Mouse (Mus musculus): ENCODE measurements around the gene Xntrpc. TPM values are rescaled to one million over a fixed set of nuclear protein-coding genes. Genes with fewer than 3 reads are reported as not detected.

The Xntrpc gene
- total RNA-seq, 2 experiments from 2014 or later, result 2.4 to 2.5 TPM

DNA sequence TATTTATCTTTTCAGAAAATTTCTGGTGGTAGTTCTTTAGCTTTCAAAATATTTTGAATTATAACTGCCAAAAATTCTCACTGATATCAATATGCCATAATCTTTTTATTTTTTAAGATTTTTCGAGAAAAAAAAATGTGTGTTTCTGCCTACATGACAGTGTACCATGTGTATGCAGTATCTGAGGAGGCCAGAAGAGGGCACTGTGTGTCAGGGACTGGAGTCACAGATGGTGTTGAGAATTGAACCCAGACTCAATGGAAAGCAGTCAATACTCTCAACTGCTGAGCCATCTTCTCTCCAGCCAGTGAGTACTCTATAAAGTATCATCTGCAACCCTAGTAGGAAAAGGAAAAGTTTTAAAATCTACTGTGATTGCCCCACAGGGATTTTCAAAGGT, 72.0 kb downstream of the Xntrpc start:
- peak in 1 of 2 experiments; percentile 12 for DNase-seq (ENCODE audit: low spot score in 2 of 2)

DNA sequence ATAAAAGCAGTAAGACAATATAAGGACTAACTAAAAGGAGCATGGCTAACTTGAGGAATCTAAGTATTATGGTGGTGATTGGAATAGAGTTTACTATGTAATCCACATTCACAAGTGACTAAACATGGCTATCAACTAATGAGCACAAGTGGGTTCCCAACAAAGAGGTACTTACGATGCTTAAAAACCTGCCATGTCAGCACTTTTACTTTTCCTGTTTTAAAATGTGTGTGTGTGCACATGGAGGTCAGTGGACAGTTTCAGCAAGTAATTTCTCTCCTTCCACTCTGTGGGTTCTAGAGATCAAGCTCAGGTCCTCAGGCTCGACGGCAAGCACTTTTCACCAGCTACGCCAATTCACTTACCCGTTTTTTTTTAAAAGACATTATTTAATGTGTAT, 72.4 kb downstream of the Xntrpc start:
- no peak for DNase-seq (ENCODE audit: low spot score in 2 of 2)

Other genes with a start within 250 kb of the Xntrpc start
- gene Phox2a, start 247.4 kb upstream of the Xntrpc start, total RNA-seq (2021), result under 1 TPM; 0.51 to 0.68 TPM
- gene Inppl1, start 227.5 kb upstream of the Xntrpc start, total RNA-seq (2021), result 10 to 100 TPM; 28.7 to 31.4 TPM
- gene Folr2, start 208.5 kb upstream of the Xntrpc start, total RNA-seq (2021), result under 1 TPM in 1 of 2 experiments, not detected in 1; 0.54 TPM
- 10 to 100 TPM; 27.2 to 34.1 TPM for gene Anapc15, start 202.0 kb upstream of the Xntrpc start, total RNA-seq (2021)
- gene Folr1, start 194.9 kb upstream of the Xntrpc start, total RNA-seq (2021), result not detected
- 10 to 100 TPM; 82.6 to 87.9 TPM for gene Lamtor1, start 159.8 kb upstream of the Xntrpc start, total RNA-seq (2021)
- not detected for gene Tomt, start 159.4 kb upstream of the Xntrpc start, total RNA-seq (2021)
- 1 to 10 TPM; 5.4 to 5.5 TPM for gene Lrrc51, start 131.8 kb upstream of the Xntrpc start, total RNA-seq (2021)
- gene Numa1, start 131.6 kb upstream of the Xntrpc start, total RNA-seq (2021), result 100 to 1,000 TPM in 1 of 2 experiments, 10 to 100 TPM in 1; 93.8 to 106 TPM
- 1 to 10 TPM; 6.6 to 6.8 TPM for gene Il18bp, start 47.0 kb upstream of the Xntrpc start, total RNA-seq (2021)
- 10 to 100 TPM; 46.0 to 46.6 TPM for gene Rnf121, start 244 bp upstream of the Xntrpc start, total RNA-seq (2021)
- gene Xndc1, start 202 bp upstream of the Xntrpc start, total RNA-seq (2021), result 10 to 100 TPM; 20.5 to 26.6 TPM
- not detected for gene Trpc2, start 17.4 kb downstream of the Xntrpc start, total RNA-seq (2021)
- gene Art1, start 36.0 kb downstream of the Xntrpc start, total RNA-seq (2021), result not detected
- not detected for gene Art5, start 43.8 kb downstream of the Xntrpc start, total RNA-seq (2021)
- under 1 TPM; 0.30 to 0.46 TPM for gene Chrna10, start 51.1 kb downstream of the Xntrpc start, total RNA-seq (2021)
- gene Nup98, start 144.5 kb downstream of the Xntrpc start, total RNA-seq (2021), result 10 to 100 TPM; 43.3 to 45.6 TPM
- gene Pgap2, start 144.5 kb downstream of the Xntrpc start, total RNA-seq (2021), result 10 to 100 TPM; 20.5 to 21.2 TPM
- gene Rhog, start 190.3 kb downstream of the Xntrpc start, total RNA-seq (2021), result 10 to 100 TPM; 21.7 to 22.5 TPM
- 10 to 100 TPM; 74.4 to 80.5 TPM for gene Stim1, start 202.1 kb downstream of the Xntrpc start, total RNA-seq (2021)

All from left cerebral cortex, adult 18-20 months (tissue).